29 mouse cellular contexts compared by ENCODE assay signal in genomic region chr4:150245876-150246275, GRCm38 (mm10). TPM values are rescaled to one million over a fixed set of nuclear protein-coding genes. Genes with fewer than 3 reads are reported as not detected.
DNase-seq lines count a peak whose midpoint lies in the region; ATAC-seq and TF ChIP-seq lines count a peak whose summit lies in the region.
"Had no signal": no experiment of that assay in that cellular context is flagged by ENCODE, and none has a peak within 500 bp of the region (broad histone marks: within the 10 kb centered on the region; RNA-seq: fewer than 3 reads in every experiment).

No protein-coding gene starts in this region.

- peaks cover 48% of the 10 kb centered on the region for H3K4me1 ChIP-seq in heart, embryonic 12.5 days (replicated peaks)
- H3K4me1 ChIP-seq in heart, embryonic 16.5 days (ENCODE audit: control insufficient read depth, insufficient read depth, low read length) = peaks cover 36% of the 10 kb centered on the region
- 0 out of 2 replicates have a peak, but pooled peaks cover 2% of the 10 kb centered on the region for H3K4me1 ChIP-seq in stomach, postnatal 0 days (replicated peaks; ENCODE audit: control insufficient read depth, insufficient read depth)

- 37% methylated on average over 2 of the region's 2 CpGs for WGBS in heart, embryonic 12.5 days
- 34% methylated on average over 2 of the region's 2 CpGs for WGBS in heart, embryonic 16.5 days
- 75% methylated on average over 2 of the region's 2 CpGs for WGBS in stomach, postnatal 0 days

- no peaks in the 10 kb centered on the region for H3K27me3 ChIP-seq in heart, embryonic 12.5 days (replicated peaks)
- H3K27me3 ChIP-seq in heart, embryonic 16.5 days (ENCODE audit: control insufficient read depth, insufficient read depth, low read length) = no peaks in the 10 kb centered on the region
- no peaks in the 10 kb centered on the region for H3K27me3 ChIP-seq in stomach, postnatal 0 days (ENCODE audit: control insufficient read depth, insufficient read depth, low read length)
- H3K27me3 ChIP-seq: forebrain, embryonic 12.5 days; kidney, embryonic 15.5 days; megakaryocyte, embryonic 14.5 days; midbrain, embryonic 15.5 days; neural tube, embryonic 15.5 days; stomach, embryonic 15.5 days had no signal

- H3K36me3 ChIP-seq in heart, embryonic 12.5 days = peaks cover 98% of the 10 kb centered on the region
- H3K36me3 ChIP-seq in heart, embryonic 16.5 days (ENCODE audit: control insufficient read depth, insufficient read depth) = peaks cover 78% of the 10 kb centered on the region
- peaks cover 46% of the 10 kb centered on the region for H3K36me3 ChIP-seq in stomach, postnatal 0 days (ENCODE audit: control insufficient read depth, insufficient read depth, low read length)

- no peak overlapping the region for H3K9ac ChIP-seq in heart, embryonic 12.5 days
- no peak overlapping the region for H3K9ac ChIP-seq in heart, embryonic 16.5 days (ENCODE audit: low read length)
- no peak overlapping the region for H3K9ac ChIP-seq in stomach, postnatal 0 days (ENCODE audit: low read length)
- H3K9ac ChIP-seq: forebrain, embryonic 12.5 days; kidney, embryonic 15.5 days; liver, postnatal 0 days; midbrain, embryonic 15.5 days; neural tube, embryonic 15.5 days; stomach, embryonic 15.5 days had no signal

- DNase-seq in heart, adult 9 months (ENCODE audit: low spot score in 2 of 2) = peak; percentile 55 to 61
- DNase-seq in gastrocnemius, adult 8-10 months (ENCODE audit: low spot score in 2 of 2) = peak; percentile 67 to 85
- no peak for DNase-seq in T-cell, adult 2 months (ENCODE audit: low spot score)
- no peak for DNase-seq in kidney, adult 18-20 months
- no peak for DNase-seq in stomach, postnatal 0 days (ENCODE audit: low spot score)
- DNase-seq: cerebellum, adult 2 months; kidney, postnatal 4 days; layer of hippocampus, adult 9-11 months; liver, postnatal 0 days; lung, postnatal 14 days; thymus, adult 2 months had no signal

- no peak overlapping the region for H3K4me2 ChIP-seq in heart, embryonic 12.5 days
- H3K4me2 ChIP-seq in heart, embryonic 16.5 days (ENCODE audit: low read depth, low read length) = no peak overlapping the region
- H3K4me2 ChIP-seq in stomach, postnatal 0 days (replicated peaks; ENCODE audit: low read depth) = no peak overlapping the region
- H3K4me2 ChIP-seq: forebrain, embryonic 12.5 days; kidney, embryonic 15.5 days; midbrain, embryonic 15.5 days; neural tube, embryonic 15.5 days; stomach, embryonic 15.5 days had no signal

- no peak for ATAC-seq in heart, embryonic 12.5 days (ENCODE audit: insufficient number of reproducible peaks, low FRiP score)
- no peak for ATAC-seq in heart, embryonic 16.5 days (replicated peaks; ENCODE audit: extremely low read depth, insufficient read depth, low FRiP score)
- ATAC-seq in stomach, postnatal 0 days (ENCODE audit: low FRiP score, low TSS enrichment) = no peak
- ATAC-seq: hindbrain, embryonic 16.5 days; intestine, embryonic 16.5 days; liver, postnatal 0 days; midbrain, embryonic 15.5 days had no signal

- no peak overlapping the region for H3K4me3 ChIP-seq in heart, embryonic 12.5 days
- no peak overlapping the region for H3K4me3 ChIP-seq in heart, embryonic 16.5 days (ENCODE audit: low read length)
- H3K4me3 ChIP-seq in stomach, postnatal 0 days (ENCODE audit: low read depth, low read length) = no peak overlapping the region
- H3K4me3 ChIP-seq: forebrain, embryonic 12.5 days; kidney, embryonic 15.5 days; limb, embryonic 10.5 days; megakaryocyte, embryonic 14.5 days; midbrain, embryonic 15.5 days; neural tube, embryonic 15.5 days; stomach, embryonic 15.5 days had no signal

- no peak for TF ChIP-seq EP300 in stomach, postnatal 0 days (optimal IDR thresholded peaks at IDR 0.05)

- TF ChIP-seq CTCF in stomach, postnatal 0 days (IDR thresholded peaks at IDR 0.05; ENCODE audit: low read depth) = no peak

- no peaks in the 10 kb centered on the region for H3K9me3 ChIP-seq in heart, embryonic 12.5 days (replicated peaks)
- no peaks in the 10 kb centered on the region for H3K9me3 ChIP-seq in heart, embryonic 16.5 days (replicated peaks; ENCODE audit: control insufficient read depth, low read length)
- no peaks in the 10 kb centered on the region for H3K9me3 ChIP-seq in stomach, postnatal 0 days (ENCODE audit: control insufficient read depth, low read length)
- H3K9me3 ChIP-seq: forebrain, embryonic 12.5 days; kidney, embryonic 15.5 days; limb, embryonic 10.5 days; megakaryocyte, embryonic 14.5 days; midbrain, embryonic 15.5 days; neural tube, embryonic 15.5 days; stomach, embryonic 15.5 days had no signal

- no peak overlapping the region for H3K27ac ChIP-seq in heart, embryonic 12.5 days (ENCODE audit: poor library complexity, severe bottlenecking)
- peak overlapping the region; percentile 25; the same call in 1 of the 2 replicates for H3K27ac ChIP-seq in heart, embryonic 16.5 days (ENCODE audit: low read length)
- no peak overlapping the region for H3K27ac ChIP-seq in stomach, postnatal 0 days (replicated peaks)
- H3K27ac ChIP-seq: forebrain, embryonic 12.5 days; kidney, embryonic 15.5 days; limb, embryonic 10.5 days; midbrain, embryonic 15.5 days; neural tube, embryonic 15.5 days; stomach, embryonic 15.5 days had no signal

RNA-seq across cellular contexts. Expression of gene Eno1, which starts 9.4 kb away (rescaled TPM):
- polyA plus RNA-seq in heart, embryonic 12.5 days (2016; fragmentation: Nextera tagmentation; extraction: Ambion mirVana) = 2,142 and 2,173 TPM in 2 replicates
- total RNA-seq in gastrocnemius, adult 8-10 months (2022) = 10 to 100 TPM; 55.0 to 77.6 (median 67.7) TPM
- polyA plus RNA-seq in heart, embryonic 16.5 days (2015; fragmentation: Nextera tagmentation; extraction: Ambion mirVana) = 1,672 and 1,922 TPM in 2 replicates
- polyA plus RNA-seq in stomach, postnatal 0 days (2015; fragmentation: Nextera tagmentation; extraction: Ambion mirVana) = 636 and 733 TPM in 2 replicates

RNA-seq across cellular contexts. Expression of gene Rere, which starts 35.6 kb away (rescaled TPM):
- 29.5 and 37.9 TPM in 2 replicates for polyA plus RNA-seq in heart, embryonic 12.5 days (2016; fragmentation: Nextera tagmentation; extraction: Ambion mirVana)
- 10 to 100 TPM; 53.7 to 93.1 (median 66.0) TPM for total RNA-seq in gastrocnemius, adult 8-10 months (2022)
- 18.0 and 18.5 TPM in 2 replicates for polyA plus RNA-seq in heart, embryonic 16.5 days (2015; fragmentation: Nextera tagmentation; extraction: Ambion mirVana)
- polyA plus RNA-seq in stomach, postnatal 0 days (2015; fragmentation: Nextera tagmentation; extraction: Ambion mirVana) = 8.3 and 12.2 TPM in 2 replicates

RNA-seq across cellular contexts. Expression of gene Car6, which starts 44.7 kb away (rescaled TPM):
- polyA plus RNA-seq in heart, embryonic 12.5 days (2016; fragmentation: Nextera tagmentation; extraction: Ambion mirVana) = not detected in 2 replicates
- not detected for total RNA-seq in gastrocnemius, adult 8-10 months (2022)
- polyA plus RNA-seq in heart, embryonic 16.5 days (2015; fragmentation: Nextera tagmentation; extraction: Ambion mirVana) = not detected in 2 replicates
- 0.06 TPM in 1 of 2 replicates, not detected in the other for polyA plus RNA-seq in stomach, postnatal 0 days (2015; fragmentation: Nextera tagmentation; extraction: Ambion mirVana)
- total RNA-seq: adrenal gland, postnatal 4 days; left cerebral cortex, adult 8-10 months; liver, adult 2 months; MEL had no signal
- polyA plus RNA-seq: cerebellum, adult 2 months; forebrain, embryonic 12.5 days; frontal cortex, adult 2 months; heart, embryonic 14.5 days; hindbrain, embryonic 16.5 days; intestine, embryonic 16.5 days; kidney, embryonic 15.5 days; limb, embryonic 10.5 days; liver, adult 2 months; liver, postnatal 0 days; midbrain, embryonic 15.5 days; neural tube, embryonic 15.5 days; spleen, adult 2 months; stomach, embryonic 15.5 days had no signal

Comparison
In these comparisons a context has a peak if more than half of its experiments do, and no peak if none do; other contexts are left out.
1. DNase-seq: peak in heart, adult 9 months (2 of 2) and gastrocnemius, adult 8-10 months (2 of 2); none in T-cell, adult 2 months (single experiment), kidney, adult 18-20 months (single experiment) and stomach, postnatal 0 days (single experiment).